Mouse (Mus musculus) embryonic facial prominence, embryonic 12.5 days (tissue): Measurements from ENCODE around the gene Mcl1. TPM values are rescaled to one million over a fixed set of nuclear protein-coding genes. Genes with fewer than 3 reads are reported as not detected.

Source experiments
- ATAC-seq: fragments of 200-750 bp; cut with Nextera tagmentation; 2 replicates; pipeline ENCODE4 v1.8.0; 2017; ENCODE audit not compliant: insufficient number of reproducible peaks, insufficient read depth, low FRiP score, low TSS enrichment
- H3K27ac ChIP-seq: fragments of 300-500 bp; sonication (generic); 2 replicates; pipeline ENCODE4 v1.5.1; 2016; ENCODE audit warnings: mild to moderate bottlenecking
- H3K27me3 ChIP-seq: fragments of 300-500 bp; sonication (generic); 2 replicates; pipeline ENCODE4 v1.6.1; 2016; ENCODE audit warnings: mild to moderate bottlenecking, moderate library complexity
- H3K36me3 ChIP-seq: fragments of 300-500 bp; sonication (generic); 2 replicates; pipeline ENCODE4 v1.6.1; 2016; ENCODE audit warnings: mild to moderate bottlenecking
- H3K4me1 ChIP-seq: fragments of 300-500 bp; sonication (generic); 2 replicates; pipeline ENCODE4 v1.6.1; 2016
- H3K4me2 ChIP-seq: fragments of 300-500 bp; sonication (generic); replicated peaks from 2 replicates; pipeline ENCODE4 v1.6.1; 2016; ENCODE audit warnings: mild to moderate bottlenecking, moderate library complexity
- H3K4me3 ChIP-seq: fragments of 300-500 bp; sonication (generic); 2 replicates; pipeline ENCODE4 v1.5.1; 2016; ENCODE audit warnings: mild to moderate bottlenecking
- H3K9ac ChIP-seq: fragments of 300-500 bp; sonication (generic); 2 replicates; pipeline ENCODE4 v1.6.1; 2016; ENCODE audit warnings: mild to moderate bottlenecking, moderate library complexity
- H3K9me3 ChIP-seq: fragments of 300-500 bp; sonication (generic); 2 replicates; pipeline ENCODE4 v1.6.1; 2016; ENCODE audit warnings: mild to moderate bottlenecking, moderate library complexity
- WGBS: fragments of 180-500 bp; shearing (Covaris S2); methylation state at CpG from one replicate; pipeline ENCODE4 v1.1.7; 2016; 5-methylcytosine and 5-hydroxymethylcytosine counted together
- polyA plus RNA-seq: library from polyadenylated mRNA; unstranded; fragments of >200 nt; fragmentation: Nextera tagmentation; extraction: Ambion mirVana; gene quantifications from 2 replicates; pipeline ENCODE4 v1.2.1, GENCODE M21; 2016

The Mcl1 gene
- polyA plus RNA-seq, 1 experiment from 2014 or later, result 74.0 TPM

GRCm38 (mm10) chr3:95671201-95671600 is 12.6 kb downstream of the Mcl1 start:
- Histone ChIP-seq H3K27ac (no peak overlapping the region), H3K4me2 (no peak overlapping the region), H3K9ac (no peak overlapping the region), H3K9me3 (no peaks in the 10 kb centered on the region), H3K4me3 (no peak overlapping the region), H3K27me3 (no peaks in the 10 kb centered on the region), H3K36me3 (peaks cover 13% of the 10 kb centered on the region), H3K4me1 (peaks cover 66% of the 10 kb centered on the region)
- 92% methylated on average over 5 of the region's 5 CpGs for WGBS
- ATAC-seq, result no peak

GRCm38 (mm10) chr3:95672461-95672860 is 13.9 kb downstream of the Mcl1 start:
- H3K4me3 ChIP-seq, result no peak overlapping the region
- no peak for ATAC-seq
- no peaks in the 10 kb centered on the region for H3K27me3 ChIP-seq
- H3K27ac ChIP-seq, result peak overlapping the region; percentile 93
- no peak overlapping the region for H3K4me2 ChIP-seq
- H3K9me3 ChIP-seq, result no peaks in the 10 kb centered on the region
- 32% methylated on average over 3 of the region's 3 CpGs for WGBS
- H3K4me1 ChIP-seq, result peaks cover 65% of the 10 kb centered on the region
- peaks cover 18% of the 10 kb centered on the region for H3K36me3 ChIP-seq
- no peak overlapping the region for H3K9ac ChIP-seq

- Histone ChIP-seq H3K36me3 (peaks cover 18% of the 10 kb centered on the region), H3K9ac (peak overlapping the region; percentile 38; the same call in 1 of the 2 replicates)
These were observed 14.5 kb downstream of the Mcl1 start for GRCm38 (mm10) chr3:95672861-95673706.

GRCm38 (mm10) chr3:95673707-95674211 is 15.2 kb downstream of the Mcl1 start:
- Histone ChIP-seq H3K9me3 (no peaks in the 10 kb centered on the region), H3K4me2 (peak overlapping the region; percentile 36), H3K27ac (peak overlapping the region; percentile 93), H3K4me3 (peak overlapping the region; percentile 5; the same call in 1 of the 2 replicates), H3K9ac (peak overlapping the region; percentile 38), H3K36me3 (peaks cover 18% of the 10 kb centered on the region), H3K27me3 (no peaks in the 10 kb centered on the region), H3K4me1 (peaks cover 52% of the 10 kb centered on the region)
- 12% methylated on average over 11 of the region's 11 CpGs for WGBS
- peak; percentile 23; the same call in 1 of the 2 replicates for ATAC-seq

More at GRCm38 (mm10) chr3:95672861-95673706, 14.5 kb downstream of the Mcl1 start:
- Histone ChIP-seq H3K4me3 (no peak overlapping the region), H3K4me2 (peak overlapping the region; percentile 36), H3K27ac (peak overlapping the region; percentile 93), H3K27me3 (no peaks in the 10 kb centered on the region), H3K9me3 (no peaks in the 10 kb centered on the region), H3K4me1 (peaks cover 58% of the 10 kb centered on the region)
- ATAC-seq, result no peak
- WGBS, result 39% methylated on average over 10 of the region's 10 CpGs

- Histone ChIP-seq H3K27me3 (no peaks in the 10 kb centered on the region), H3K4me1 (peaks cover 51% of the 10 kb centered on the region), H3K27ac (peak overlapping the region; percentile 93), H3K9ac (peak overlapping the region; percentile 38), H3K36me3 (peaks cover 17% of the 10 kb centered on the region), H3K4me2 (peak overlapping the region; percentile 36), H3K4me3 (peak overlapping the region; percentile 5; the same call in 1 of the 2 replicates), H3K9me3 (no peaks in the 10 kb centered on the region)
- 3% methylated on average over 2 of the region's 2 CpGs for WGBS
- ATAC-seq, result peak; percentile 48; the same call in 1 of the 2 replicates
These were observed 15.6 kb downstream of the Mcl1 start for GRCm38 (mm10) chr3:95674236-95674635.

- H3K36me3 ChIP-seq, result peaks cover 11% of the 10 kb centered on the region; the same call in 1 of the 2 replicates
- peak overlapping the region; percentile 93 for H3K27ac ChIP-seq
- H3K4me1 ChIP-seq, result peaks cover 51% of the 10 kb centered on the region
- WGBS, result 12% methylated on average over 6 of the region's 6 CpGs
- no peak; the same call in 1 of the 2 replicates for ATAC-seq
- peak overlapping the region; percentile 1; the same call in 1 of the 2 replicates for H3K9ac ChIP-seq
- H3K4me2 ChIP-seq, result no peak overlapping the region
- no peaks in the 10 kb centered on the region for H3K27me3 ChIP-seq
- H3K4me3 ChIP-seq, result no peak overlapping the region
- H3K9me3 ChIP-seq, result no peaks in the 10 kb centered on the region
These were observed 16.2 kb downstream of the Mcl1 start for GRCm38 (mm10) chr3:95674812-95675211.

- Histone ChIP-seq H3K4me1 (peaks cover 51% of the 10 kb centered on the region), H3K27me3 (no peaks in the 10 kb centered on the region), H3K9me3 (no peaks in the 10 kb centered on the region), H3K4me2 (peak overlapping the region; percentile 21; the same call in 1 of the 2 replicates), H3K36me3 (peaks cover 11% of the 10 kb centered on the region; the same call in 1 of the 2 replicates), H3K9ac (peak overlapping the region; percentile 1; the same call in 1 of the 2 replicates), H3K27ac (peak overlapping the region; percentile 93), H3K4me3 (no peak overlapping the region)
- 0 out of 2 replicates have a peak, but pooled peaks have one; percentile 11 for ATAC-seq
- WGBS, result 20% methylated on average over 7 of the region's 8 CpGs
These were observed 16.9 kb downstream of the Mcl1 start for GRCm38 (mm10) chr3:95675301-95676092.

- Histone ChIP-seq H3K27ac (no peak overlapping the region), H3K4me3 (no peak overlapping the region), H3K9ac (no peak overlapping the region), H3K36me3 (peaks cover 5% of the 10 kb centered on the region; the same call in 1 of the 2 replicates), H3K4me2 (no peak overlapping the region), H3K9me3 (no peaks in the 10 kb centered on the region), H3K27me3 (no peaks in the 10 kb centered on the region), H3K4me1 (peaks cover 53% of the 10 kb centered on the region)
- no peak for ATAC-seq
- WGBS, result 60% methylated on average over 15 of the region's 15 CpGs
These were observed 18.3 kb downstream of the Mcl1 start for GRCm38 (mm10) chr3:95676745-95677419.

- no peak overlapping the region for H3K4me2 ChIP-seq
- H3K36me3 ChIP-seq, result peaks cover 5% of the 10 kb centered on the region; the same call in 1 of the 2 replicates
- ATAC-seq, result no peak
- no peak overlapping the region for H3K27ac ChIP-seq
- H3K4me3 ChIP-seq, result no peak overlapping the region
- H3K9ac ChIP-seq, result no peak overlapping the region
- H3K27me3 ChIP-seq, result no peaks in the 10 kb centered on the region
- peaks cover 50% of the 10 kb centered on the region for H3K4me1 ChIP-seq
- no peaks in the 10 kb centered on the region for H3K9me3 ChIP-seq
- 81% methylated on average over 19 of the region's 19 CpGs for WGBS
These were observed 19.0 kb downstream of the Mcl1 start for GRCm38 (mm10) chr3:95677420-95678090.

- WGBS, result 95% methylated on average over 8 of the region's 8 CpGs
- Histone ChIP-seq H3K4me2 (no peak overlapping the region), H3K9ac (no peak overlapping the region), H3K4me3 (no peak overlapping the region), H3K36me3 (peaks cover 5% of the 10 kb centered on the region; the same call in 1 of the 2 replicates), H3K9me3 (no peaks in the 10 kb centered on the region), H3K27ac (no peak overlapping the region), H3K27me3 (no peaks in the 10 kb centered on the region), H3K4me1 (peaks cover 30% of the 10 kb centered on the region)
- no peak for ATAC-seq
These were observed 21.0 kb downstream of the Mcl1 start for GRCm38 (mm10) chr3:95679551-95679950.
